Mouse (Mus musculus) ES-Bruce4 (cell line): ENCODE measurements around the gene Ldb3.

Experiments used
- CTCF ChIP-seq: IDR thresholded peaks from one replicate; pipeline ENCODE4 v1.8.1; 2011; ENCODE audit warnings: low read depth, low read length
- POLR2A ChIP-seq: IDR thresholded peaks from one replicate; pipeline ENCODE4 v1.8.1; 2011; ENCODE audit warnings: low read length; ENCODE audit not compliant: insufficient read depth

DNA sequence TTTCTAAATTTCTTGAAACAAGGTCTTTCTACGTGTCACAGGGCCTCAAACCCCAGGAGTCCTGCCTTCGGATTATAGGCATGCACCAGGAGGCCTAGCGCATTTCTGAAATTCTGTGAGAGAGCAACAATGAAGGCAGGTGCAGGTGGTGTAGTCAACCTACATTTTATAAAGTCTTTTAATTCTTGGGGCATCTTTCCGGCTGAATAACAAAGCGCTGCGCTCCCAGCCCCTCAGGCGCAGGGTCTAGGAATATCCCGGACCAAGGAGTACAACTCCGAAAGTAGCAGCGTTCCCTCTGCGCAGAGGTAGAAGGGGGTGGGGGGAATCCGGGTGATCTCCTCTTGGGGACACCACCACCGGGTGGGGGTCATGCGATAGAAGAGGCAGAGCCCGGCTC lies 26.1 kb upstream of the Ldb3 start:
- no peak for TF ChIP-seq POLR2A
- no peak for TF ChIP-seq CTCF
